Mouse (Mus musculus) embryo, embryonic 10 days (tissue): ENCODE results near the gene Ccdc130.
A peak's percentile ranks its signal among the peaks of the same experiment; 100 is the strongest.

Experiments
- DNase-seq: peaks from one replicate; pipeline ENCODE4 v3.0.0-alpha.2; 2015; ENCODE audit warnings: low spot score

Ccdc130 gene

GRCm38 (mm10) chr8:84269950-84270773, at the start of gene Ccdc130:
Gene Ccdc130, minus strand, starts transcription at chr8:84270380.
- peak; percentile 99 for DNase-seq

GRCm38 (mm10) chr8:84308376-84308775, 38.2 kb upstream of the Ccdc130 start:
- DNase-seq: peak; percentile 22

GRCm38 (mm10) chr8:84303951-84304350, 33.8 kb upstream of the Ccdc130 start:
- no peak for DNase-seq

GRCm38 (mm10) chr8:84297029-84297785, 27.0 kb upstream of the Ccdc130 start:
- no peak for DNase-seq

- DNase-seq: peak; percentile 54
These were observed 21.5 kb upstream of the Ccdc130 start for GRCm38 (mm10) chr8:84291688-84292087.

GRCm38 (mm10) chr8:84291086-84291485, 20.9 kb upstream of the Ccdc130 start:
- no peak for DNase-seq

DNA sequence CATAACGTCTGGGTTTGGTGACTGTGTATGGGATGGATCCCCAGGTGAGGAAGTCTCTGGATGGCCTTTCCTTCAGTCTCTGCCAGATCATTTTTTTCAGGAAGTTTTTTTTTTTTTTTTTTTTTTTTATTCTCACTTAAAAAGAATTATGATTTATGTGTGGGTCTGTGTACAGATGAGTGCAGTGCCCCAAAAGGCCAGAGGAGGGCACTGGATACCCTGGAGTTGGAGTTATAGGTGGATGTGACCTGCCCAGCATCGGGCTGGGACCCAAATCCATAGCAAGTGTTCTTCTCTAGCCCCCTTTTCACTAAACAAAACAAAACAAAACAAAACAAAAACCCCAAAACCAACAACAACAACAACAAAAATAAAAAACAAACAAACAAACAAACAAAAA, 18.7 kb upstream of the Ccdc130 start:
- DNase-seq: peak; percentile 41

DNA sequence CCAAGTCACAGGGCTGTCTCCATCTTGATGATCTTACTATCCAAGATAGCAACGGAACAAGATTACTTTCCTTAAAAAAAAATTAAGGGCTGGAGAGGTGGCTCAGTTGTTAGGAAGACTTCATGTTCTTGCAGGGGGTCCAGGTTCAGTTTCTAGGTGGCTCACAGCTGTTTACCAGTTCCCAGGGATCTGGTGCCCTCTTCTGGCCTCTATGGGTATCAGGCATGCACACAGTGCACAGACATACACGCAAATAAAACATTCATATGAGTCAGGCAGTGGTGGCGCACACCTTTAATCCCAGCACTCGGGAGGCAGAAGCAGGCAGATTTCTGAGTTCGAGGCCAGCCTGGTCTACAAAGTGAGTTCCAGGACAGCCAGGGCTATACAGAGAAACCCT, 15.5 kb upstream of the Ccdc130 start:
- DNase-seq: peak; percentile 58

DNA sequence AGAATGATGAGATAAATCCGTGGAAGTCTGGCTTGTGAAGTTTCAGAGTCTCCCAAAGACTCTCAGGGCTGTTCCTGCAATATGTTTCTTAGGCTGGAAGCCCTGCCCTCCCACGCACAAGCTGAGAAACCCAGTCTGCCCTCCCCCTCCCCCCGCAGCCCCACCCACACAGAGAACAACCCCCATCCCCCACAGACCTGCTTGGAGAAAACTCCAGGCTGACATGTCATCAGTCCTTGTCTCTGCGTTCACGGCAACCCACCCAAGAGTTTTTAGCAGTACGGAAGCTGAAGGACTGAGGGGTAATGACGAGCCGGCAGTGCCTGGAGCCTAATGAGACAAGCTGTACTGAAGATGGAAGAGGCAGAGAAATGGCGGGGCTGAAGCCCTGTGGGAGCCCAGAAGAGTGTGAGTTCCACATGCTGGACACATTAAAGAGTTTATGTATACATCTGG, 14.5 kb upstream of the Ccdc130 start:
- DNase-seq: peak; percentile 64

GRCm38 (mm10) chr8:84280777-84281176, 10.6 kb upstream of the Ccdc130 start:
- DNase-seq: no peak

GRCm38 (mm10) chr8:84276447-84276846, 6.3 kb upstream of the Ccdc130 start:
- no peak for DNase-seq

DNA sequence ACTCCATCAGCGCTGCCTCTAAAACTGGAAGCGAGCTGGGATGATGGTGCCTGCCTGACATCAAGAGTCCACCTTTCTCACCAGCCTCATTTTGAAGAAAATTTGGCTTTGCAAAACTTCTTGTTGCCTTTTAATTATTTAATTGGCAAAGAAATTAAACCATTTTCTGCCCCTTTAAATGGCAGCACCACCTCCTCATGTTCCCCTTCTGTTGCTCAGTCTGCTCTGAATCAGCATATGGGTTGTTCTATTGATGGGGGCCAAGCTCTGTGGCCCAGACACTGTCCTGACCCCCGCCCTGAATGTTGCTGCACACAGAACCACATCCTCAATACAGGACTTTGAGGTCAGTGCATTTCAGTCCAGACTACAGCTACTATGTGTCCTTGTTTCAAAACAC, 3.8 kb upstream of the Ccdc130 start:
- no peak for DNase-seq

- no peak for DNase-seq
These were observed 2.1 kb upstream of the Ccdc130 start for GRCm38 (mm10) chr8:84272302-84272701.

- no peak for DNase-seq
These were observed 9.1 kb downstream of the Ccdc130 start for GRCm38 (mm10) chr8:84261098-84261497.

GRCm38 (mm10) chr8:84256822-84257610, 13.2 kb downstream of the Ccdc130 start, which contains the start of gene Mri1:
Gene Mri1, minus strand, starts transcription at chr8:84257326.
- DNase-seq: peak; percentile 92

DNA sequence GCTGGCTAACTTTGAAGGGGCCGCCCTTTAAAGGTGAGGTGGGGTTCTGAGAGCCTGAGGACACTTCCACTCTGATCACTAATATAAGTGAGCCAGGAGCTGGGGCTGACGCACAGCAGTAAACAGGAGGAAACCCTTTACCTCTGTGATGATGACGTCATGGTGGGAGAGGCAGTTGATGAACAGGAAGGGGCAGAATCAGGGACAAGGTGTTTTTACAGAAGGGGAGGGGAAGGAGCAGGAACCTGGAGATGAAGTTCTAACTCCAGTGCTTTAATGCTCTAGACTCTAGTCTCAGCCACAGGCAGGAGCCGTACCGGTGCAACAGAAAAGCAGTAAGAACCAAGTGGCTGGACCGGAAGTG, 13.7 kb downstream of the Ccdc130 start:
- DNase-seq: peak; percentile 65

DNA sequence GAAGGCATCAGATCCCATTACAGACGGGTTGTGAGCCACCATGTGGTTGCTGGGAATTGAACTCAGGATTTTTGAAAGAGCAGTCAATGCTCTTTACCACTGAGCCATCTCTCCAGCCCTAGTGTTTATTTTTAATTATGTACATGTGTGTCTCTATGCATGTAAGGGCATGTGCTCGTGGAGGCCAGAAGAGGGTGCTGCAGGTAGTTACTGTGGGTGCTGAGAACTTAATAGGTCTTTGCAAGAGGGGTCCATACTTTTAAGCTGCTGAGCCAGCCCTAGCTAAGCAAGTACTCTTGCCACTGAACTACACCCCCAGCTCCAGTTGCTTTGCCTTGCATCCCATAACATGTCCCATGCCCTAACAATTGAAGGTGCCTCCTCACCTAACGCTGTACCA, 14.3 kb downstream of the Ccdc130 start:
- no peak for DNase-seq

DNA sequence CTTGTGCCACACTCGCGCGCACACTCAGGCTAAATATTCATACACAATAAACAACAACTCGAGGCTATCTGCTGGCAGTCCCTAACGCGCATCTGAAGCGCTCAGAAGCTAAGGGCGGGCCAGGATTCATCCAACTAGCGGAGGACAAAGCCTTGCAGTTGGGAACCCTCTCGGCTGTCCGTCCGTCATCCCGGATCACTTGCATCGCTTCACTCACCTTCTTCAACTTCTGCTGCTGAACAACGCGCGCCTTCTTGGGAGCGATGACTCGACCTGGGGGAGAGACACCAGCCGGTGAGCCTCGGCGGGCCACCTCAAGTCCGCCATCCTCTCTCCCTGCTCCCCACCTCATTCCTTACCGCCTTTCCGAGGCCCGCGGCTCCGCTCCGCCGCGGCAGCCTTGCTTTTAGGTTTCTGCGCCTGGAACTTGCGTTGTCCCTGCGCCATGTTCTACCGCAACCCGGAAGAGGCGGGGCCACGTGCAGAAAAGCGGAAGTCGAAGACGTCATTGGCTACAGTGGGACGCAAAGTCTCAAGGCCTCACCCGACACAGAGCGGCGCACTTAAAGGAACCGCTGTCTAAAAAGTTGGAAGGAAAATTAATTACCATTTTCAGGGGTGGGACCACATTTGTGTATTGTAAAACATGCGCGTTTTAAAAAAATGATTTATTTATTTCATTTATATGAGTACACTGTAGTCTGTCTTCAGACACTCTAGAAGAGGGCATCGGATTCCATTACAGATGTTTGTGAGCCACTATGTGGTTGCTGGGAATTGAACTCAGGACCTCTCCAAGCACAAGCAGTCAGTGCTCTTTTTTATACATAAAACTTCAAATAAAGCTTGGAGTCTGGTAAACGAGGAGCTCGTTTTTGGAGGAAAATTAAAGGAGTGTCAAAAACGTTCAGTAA, 20.7 kb downstream of the Ccdc130 start, which contains the start of gene D8Ertd738e:
TSS of gene D8Ertd738e (minus strand) at position 463 of the 914 bp plus-strand sequence.
- DNase-seq: peak; percentile 98

DNA sequence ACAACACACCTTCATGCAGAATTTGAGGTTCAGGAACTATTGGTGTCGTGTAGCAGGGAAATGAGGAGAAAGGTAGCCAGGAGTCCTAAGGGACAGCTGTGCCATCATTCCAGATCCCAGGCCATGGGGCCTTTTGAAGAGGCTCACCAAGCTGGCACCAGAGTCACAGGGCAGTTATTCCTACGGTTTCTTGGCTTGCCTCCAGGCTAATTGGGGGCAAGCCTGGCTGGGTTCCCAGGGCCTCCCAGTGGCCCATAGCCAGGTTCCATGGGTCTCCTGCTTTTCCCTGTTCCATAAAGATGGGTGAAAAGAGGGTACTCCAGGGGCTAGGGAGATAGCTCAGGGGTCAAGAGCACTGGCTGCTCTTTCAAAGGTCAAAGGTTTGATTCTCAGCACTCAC, 28.4 kb downstream of the Ccdc130 start:
- no peak for DNase-seq

DNA sequence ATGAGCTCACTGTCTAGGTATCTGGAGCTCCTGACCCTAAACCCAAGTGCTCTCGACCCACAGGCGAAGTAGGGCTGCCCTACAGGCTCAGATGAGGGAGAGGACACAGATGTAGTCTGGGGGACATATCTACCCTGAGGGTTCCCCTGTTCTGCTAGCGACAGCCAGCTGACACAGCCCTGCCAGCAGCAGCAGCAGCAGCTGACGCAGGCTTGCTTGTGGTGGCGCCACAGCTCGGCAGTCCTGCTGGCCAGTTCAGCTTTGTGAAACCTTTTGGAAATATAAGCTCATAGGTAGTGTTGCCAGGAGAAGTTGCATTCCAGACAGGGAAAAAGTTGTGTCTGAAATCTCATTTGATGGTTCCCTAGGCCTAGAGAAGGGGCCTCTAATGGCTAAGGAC, 29.0 kb downstream of the Ccdc130 start:
- no peak for DNase-seq
